8 mouse cellular contexts compared by ENCODE assay signal in the genomic region with DNA sequence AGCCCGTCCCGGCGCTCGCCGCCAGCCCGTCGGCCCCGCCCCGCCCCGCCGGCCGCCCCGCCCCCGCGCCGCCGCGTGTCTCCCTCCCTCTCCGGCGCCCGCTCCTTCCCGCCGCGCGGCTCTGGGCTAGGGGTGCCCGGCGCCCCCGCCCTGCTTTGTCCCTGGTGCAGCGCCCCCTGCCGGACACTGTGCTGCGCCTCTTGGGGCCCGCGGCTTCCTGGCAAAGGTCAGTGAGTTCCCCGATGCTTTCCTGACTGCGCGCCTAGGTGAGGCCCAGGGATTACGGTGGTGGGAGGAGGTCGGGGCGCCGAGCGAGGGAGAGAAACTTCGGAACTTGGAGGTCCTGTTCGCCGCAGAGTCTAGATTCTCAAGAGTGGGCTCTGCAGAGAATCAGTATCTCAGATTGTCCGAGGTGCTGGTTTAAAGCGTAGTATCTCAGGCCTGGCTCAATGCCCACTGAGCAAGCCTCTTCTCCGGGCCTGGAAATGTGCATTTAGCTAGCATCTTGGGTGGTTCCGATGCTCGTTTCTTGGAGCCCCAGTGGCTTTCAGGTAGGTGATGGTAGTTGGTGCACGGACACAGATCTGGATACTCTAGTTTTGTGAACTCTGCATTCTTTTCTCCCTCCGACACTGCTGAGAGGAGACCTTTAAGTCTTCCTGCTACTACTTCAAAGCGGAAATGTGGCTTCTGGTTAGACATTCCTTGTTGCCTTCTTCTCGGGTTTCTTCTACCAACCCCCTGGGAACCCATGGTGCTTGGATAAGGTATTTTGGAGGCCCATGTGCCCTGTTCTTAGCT. TPM values are rescaled to one million over a fixed set of nuclear protein-coding genes. Genes with fewer than 3 reads are reported as not detected.
DNase-seq lines count a peak whose midpoint lies in the region; ATAC-seq and TF ChIP-seq lines count a peak whose summit lies in the region.

A gene (plus strand): TSS at position 74 of the 801 bp plus-strand sequence.

- H3K27me3 ChIP-seq in CH12.LX (replicated peaks), result no peaks in the 10 kb centered on the region
- no peaks in the 10 kb centered on the region for H3K27me3 ChIP-seq in forebrain, embryonic 10.5 days (ENCODE audit: poor library complexity, severe bottlenecking)
- H3K27me3 ChIP-seq in heart, embryonic 14.5 days (ENCODE audit: control insufficient read depth, insufficient read depth, low read length), result no peaks in the 10 kb centered on the region
- H3K27me3 ChIP-seq in liver, embryonic 14.5 days (ENCODE audit: control insufficient read depth, insufficient read depth, low read length), result peaks cover 2% of the 10 kb centered on the region; the same call in 1 of the 2 replicates
- no peaks in the 10 kb centered on the region for H3K27me3 ChIP-seq in stomach, embryonic 15.5 days (replicated peaks)

- H3K4me1 ChIP-seq in CH12.LX (ENCODE audit: control insufficient read depth in 1 of 2, insufficient read depth in 2 of 2), result peaks cover 32 to 76% of the 10 kb centered on the region in 2 experiments
- peaks cover 56% of the 10 kb centered on the region for H3K4me1 ChIP-seq in forebrain, embryonic 10.5 days
- H3K4me1 ChIP-seq in heart, embryonic 14.5 days (ENCODE audit: control insufficient read depth in 2 of 2, insufficient read depth in 2 of 2, low read length in 2 of 2), result peaks cover 24 to 53% of the 10 kb centered on the region in 2 experiments
- H3K4me1 ChIP-seq in liver, embryonic 14.5 days (replicated peaks; ENCODE audit: control insufficient read depth in 2 of 2, insufficient read depth in 2 of 2, low read length in 1 of 2), result peaks cover under 1 to 21% of the 10 kb centered on the region in 2 experiments; a peak in 3 of 4 replicates
- H3K4me1 ChIP-seq in stomach, embryonic 15.5 days, result peaks cover 39% of the 10 kb centered on the region

- H3K79me2 ChIP-seq in CH12.LX (replicated peaks; ENCODE audit: control insufficient read depth, extremely low read depth, insufficient read depth, poor library complexity, severe bottlenecking), result peaks cover 20% of the 10 kb centered on the region

- H3K27ac ChIP-seq in CH12.LX (ENCODE audit: insufficient read depth, low read depth), result peak within 1 kb of the TSS; percentile 70
- H3K27ac ChIP-seq in forebrain, embryonic 10.5 days, result peak within 1 kb of the TSS; percentile 94
- peak within 1 kb of the TSS; percentile 81 to 95 for H3K27ac ChIP-seq in heart, embryonic 14.5 days (replicated peaks in 1 of 2; ENCODE audit: control insufficient read depth in 1 of 2, insufficient read depth in 1 of 2, low read depth in 2 of 2, low read length in 2 of 2)
- no peak within 1 kb of the TSS; the same call in 1 of the 2 replicates for H3K27ac ChIP-seq in liver, embryonic 14.5 days
- H3K27ac ChIP-seq in stomach, embryonic 15.5 days, result peak within 1 kb of the TSS; percentile 87

- TF ChIP-seq POLR2A in CH12.LX (IDR thresholded peaks at IDR 0.05; ENCODE audit: low read depth, low read length), result peak; percentile 82

- H3K4me3 ChIP-seq in CH12.LX (replicated peaks in 1 of 3; ENCODE audit: low read depth in 2 of 3, low read length in 2 of 3, poor library complexity in 1 of 3), result peak within 1 kb of the TSS; percentile 71 to 93 (median 74)
- peak within 1 kb of the TSS; percentile 86 for H3K4me3 ChIP-seq in forebrain, embryonic 10.5 days
- H3K4me3 ChIP-seq in heart, embryonic 14.5 days (ENCODE audit: control insufficient read depth in 1 of 2, insufficient read depth in 1 of 2, low read depth in 1 of 2, low read length in 2 of 2), result peak within 1 kb of the TSS; percentile 81 to 84
- H3K4me3 ChIP-seq in liver, embryonic 14.5 days (ENCODE audit: insufficient read depth in 1 of 2, low read depth in 2 of 2, low read length in 2 of 2), result peak within 1 kb of the TSS; percentile 59 to 81
- H3K4me3 ChIP-seq in stomach, embryonic 15.5 days (replicated peaks), result peak within 1 kb of the TSS; percentile 76

- peak; percentile 84 for ATAC-seq in heart, embryonic 14.5 days (ENCODE audit: insufficient number of reproducible peaks, insufficient read depth, low FRiP score, low read depth)
- ATAC-seq in liver, embryonic 14.5 days (ENCODE audit: insufficient read depth), result peak; percentile 90
- ATAC-seq in stomach, embryonic 15.5 days (ENCODE audit: insufficient read depth, low FRiP score, low read depth), result peak; percentile 88

- no peaks in the 10 kb centered on the region for H3K9me3 ChIP-seq in CH12.LX (replicated peaks; ENCODE audit: low read length)
- no peaks in the 10 kb centered on the region for H3K9me3 ChIP-seq in forebrain, embryonic 10.5 days
- no peaks in the 10 kb centered on the region for H3K9me3 ChIP-seq in heart, embryonic 14.5 days (ENCODE audit: control insufficient read depth, low read length)
- no peaks in the 10 kb centered on the region for H3K9me3 ChIP-seq in liver, embryonic 14.5 days (ENCODE audit: control insufficient read depth, low read length)
- no peaks in the 10 kb centered on the region for H3K9me3 ChIP-seq in stomach, embryonic 15.5 days

- in situ Hi-C loops in CH12.LX (cut with MboI; ENCODE audit: low pct_ligation_motif_present, low pct_unique_long_range_greater_than_20kb, low sequenced_read_pairs), result loop anchor here (5.0 kb wide), 1 partner anchor 36 kb away; no protein-coding TSS in a partner anchor

- peak; percentile 38; the same call in 1 of the 2 replicates for TF ChIP-seq EP300 in CH12.LX (IDR thresholded peaks at IDR 0.05; ENCODE audit: low read length)
- no peak for TF ChIP-seq EP300 in liver, embryonic 14.5 days (IDR thresholded peaks at IDR 0.05; ENCODE audit: low read depth)

- H3K9ac ChIP-seq in CH12.LX (ENCODE audit: insufficient read depth, low read depth), result peak within 1 kb of the TSS; percentile 61
- peak within 1 kb of the TSS; percentile 91 for H3K9ac ChIP-seq in heart, embryonic 14.5 days (ENCODE audit: low read length)
- H3K9ac ChIP-seq in liver, embryonic 14.5 days (replicated peaks), result peak within 1 kb of the TSS; percentile 64
- peak within 1 kb of the TSS; percentile 80 for H3K9ac ChIP-seq in stomach, embryonic 15.5 days

- peaks cover 14 to 33% of the 10 kb centered on the region in 2 experiments for H3K36me3 ChIP-seq in CH12.LX (replicated peaks in 1 of 2; ENCODE audit: control insufficient read depth in 1 of 2, insufficient read depth in 1 of 2, low read length in 1 of 2)
- H3K36me3 ChIP-seq in forebrain, embryonic 10.5 days (replicated peaks), result peaks cover 44% of the 10 kb centered on the region
- peaks cover 28% of the 10 kb centered on the region for H3K36me3 ChIP-seq in heart, embryonic 14.5 days (ENCODE audit: control insufficient read depth, insufficient read depth, low read length)
- H3K36me3 ChIP-seq in liver, embryonic 14.5 days (replicated peaks; ENCODE audit: control insufficient read depth, insufficient read depth, low read depth), result no peaks in the 10 kb centered on the region
- no peaks in the 10 kb centered on the region for H3K36me3 ChIP-seq in stomach, embryonic 15.5 days

- dilution Hi-C loops in CH12.LX (cut with MboI; ENCODE audit: extremely low pct_ligation_motif_present, extremely low pct_unique_long_range_greater_than_20kb, low sequenced_read_pairs), result no loop called here

- TF ChIP-seq CTCF in CH12.LX (conservative IDR thresholded peaks at IDR 0.05 in 1 of 2, IDR thresholded peaks at IDR 0.05 in 1 of 2; ENCODE audit: low read depth in 2 of 2, low read length in 2 of 2), result peak; percentile 36 to 95
- peak; percentile 89 for TF ChIP-seq CTCF in liver, embryonic 14.5 days (IDR thresholded peaks at IDR 0.05; ENCODE audit: low read depth)

- TF ChIP-seq RAD21 in CH12.LX (IDR thresholded peaks at IDR 0.05; ENCODE audit: low read depth, low read length), result peak; percentile 32

- DNase-seq in CH12.LX (ENCODE audit: extremely low read depth), result peak; percentile 95
- peak; percentile 93 for DNase-seq in c-Kit-positive CD71-negative TER-119-negative erythroid progenitor cells, embryonic 14.5 days (ENCODE audit: low read depth)
- peak; percentile 97 for DNase-seq in forebrain, embryonic 10.5 days (ENCODE audit: extremely low spot score, low spot score)
- DNase-seq in kidney, postnatal 14 days, result peak; percentile 96
- DNase-seq in liver, embryonic 14.5 days (ENCODE audit: low read depth in 3 of 3, low spot score in 3 of 3), result peak; percentile 74 to 80 (median 77)
- peak; percentile 99 for DNase-seq in neural tube, embryonic 10.5 days (ENCODE audit: extremely low spot score, low spot score)

- WGBS in forebrain, embryonic 10.5 days, result under 1% methylated on average over 41 of the region's 53 CpGs
- WGBS in heart, embryonic 14.5 days, result 3% methylated on average over 36 of the region's 53 CpGs
- WGBS in liver, embryonic 14.5 days (ENCODE audit: insufficient replicate concordance), result under 1% methylated on average over 32 of the region's 53 CpGs
- WGBS in stomach, embryonic 15.5 days, result under 1% methylated on average over 40 of the region's 53 CpGs

- H3K4me2 ChIP-seq in CH12.LX (ENCODE audit: insufficient read depth, low read depth, poor library complexity, severe bottlenecking), result peak within 1 kb of the TSS; percentile 84
- H3K4me2 ChIP-seq in heart, embryonic 14.5 days (ENCODE audit: low read length), result peak within 1 kb of the TSS; percentile 73
- H3K4me2 ChIP-seq in liver, embryonic 14.5 days (ENCODE audit: low read depth), result peak within 1 kb of the TSS; percentile 74
- peak within 1 kb of the TSS; percentile 91 for H3K4me2 ChIP-seq in stomach, embryonic 15.5 days

TF ChIP-seq in CH12.LX, 34 proteins besides CTCF, POLR2A, EP300 and RAD21 (continues in another document):
- TF ChIP-seq USF1 (IDR thresholded peaks at IDR 0.05; ENCODE audit: low read depth, low read length) (no peak), E2F4 (IDR thresholded peaks at IDR 0.05; ENCODE audit: insufficient replicate concordance, low read depth, low read length) (0 out of 2 replicates have a peak, but pooled peaks have one; percentile 59), CHD1 (IDR thresholded peaks at IDR 0.05; ENCODE audit: low read depth, low read length) (no peak), ETS1 (conservative IDR thresholded peaks at IDR 0.05; ENCODE audit: low read depth, low read length) (0 out of 2 replicates have a peak, but pooled peaks have one; percentile 38), ZMIZ1 (IDR thresholded peaks at IDR 0.05; ENCODE audit: low read depth, low read length) (peak; percentile 72), TBP (conservative IDR thresholded peaks at IDR 0.05; ENCODE audit: low read depth, low read length) (peak; percentile 45; the same call in 1 of the 2 replicates), SMC3 (IDR thresholded peaks at IDR 0.05; ENCODE audit: low read depth, low read length) (peak; percentile 70), IRF4 (IDR thresholded peaks at IDR 0.05; ENCODE audit: low read depth, low read length) (peak; percentile 73; the same call in 1 of the 2 replicates)

RNA-seq across cellular contexts. Expression of the gene that starts here (rescaled TPM):
- total RNA-seq in CH12.LX (2012; rRNA removed), result 47.9 and 60.7 TPM in 2 replicates
- total RNA-seq in CH12.LX (2014; rRNA removed), result 41.2 and 49.2 TPM in 2 replicates
- 61.4 and 65.9 TPM in 2 replicates for polyA plus RNA-seq in CH12.LX (2012; ENCODE audit: insufficient read length, low read depth)
- 38.6 and 39.0 TPM in 2 replicates for polyA plus RNA-seq in forebrain, embryonic 10.5 days (2016; fragmentation: Nextera tagmentation; extraction: Ambion mirVana)
- 55.9 and 56.7 TPM in 2 replicates for polyA plus RNA-seq in heart, embryonic 14.5 days (2014; fragmentation: Nextera tagmentation; extraction: Ambion mirVana)
- polyA plus RNA-seq in liver, embryonic 14.5 days (2012; rRNA removed), result 8.1 and 8.9 TPM in 2 replicates
- polyA plus RNA-seq in liver, embryonic 14.5 days (2014; fragmentation: Nextera tagmentation; extraction: Ambion mirVana), result 8.8 and 8.9 TPM in 2 replicates
- 47.0 and 50.6 TPM in 2 replicates for polyA plus RNA-seq in stomach, embryonic 15.5 days (2015; fragmentation: Nextera tagmentation; extraction: Ambion mirVana)
